Mouse (Mus musculus): ENCODE data around the gene 4933430I17Rik. TPM values are rescaled to one million over a fixed set of nuclear protein-coding genes. Genes with fewer than 3 reads are reported as not detected.
A peak's percentile ranks its signal among the peaks of the same experiment; 100 is the strongest.

Gene 4933430I17Rik
- polyA plus RNA-seq, 1 experiment from 2014 or later = 0.17 TPM

- ChIA-PET POLR2A (interaction anchor here (0.5 to 1.6 kb wide), 2 partner anchors 8 to 110 kb away, joined by 4 to 8 read pairs; partner anchors contain the start of genes Cdc26 and Prpf4), CTCF (interaction anchor here (0.6 to 1.3 kb wide), 4 partner anchors 10 to 209 kb away, joined by 3 to 4 read pairs (median 3); no protein-coding TSS in a partner anchor)
- no peaks in the 10 kb centered on the region for H3K27me3 ChIP-seq
- in situ Hi-C loops (cut with MboI; ENCODE audit: low pct_unique_long_range_greater_than_20kb) = no loop called here
- TF ChIP-seq CTCF (IDR thresholded peaks at IDR 0.05) = no peak
- no peak for DNase-seq (ENCODE audit: low read depth, low spot score)
- no peak for ATAC-seq
Measured at GRCm38 (mm10) chr4:62517538-62518415, 7.4 kb upstream of the 4933430I17Rik start.

- ATAC-seq = no peak
- TF ChIP-seq CTCF (IDR thresholded peaks at IDR 0.05) = no peak
- POLR2A ChIA-PET = interaction anchor here (1.6 kb wide), 1 partner anchor 111 kb away, joined by 4 read pairs; the partner anchor contains the start of genes Cdc26 and Prpf4
- no peak for DNase-seq (ENCODE audit: low read depth, low spot score)
- in situ Hi-C loops (cut with MboI; ENCODE audit: low pct_unique_long_range_greater_than_20kb) = no loop called here
- H3K27me3 ChIP-seq = no peaks in the 10 kb centered on the region
- CTCF ChIA-PET = interaction anchor here (0.6 to 1.3 kb wide), 4 partner anchors 17 to 208 kb away, joined by 3 to 6 read pairs (median 4); no protein-coding TSS in a partner anchor
Measured at GRCm38 (mm10) chr4:62518416-62519121, 6.6 kb upstream of the 4933430I17Rik start.

GRCm38 (mm10) chr4:62519122-62519848, 5.9 kb upstream of the 4933430I17Rik start:
- CTCF ChIA-PET = interaction anchor here (0.9 to 1.3 kb wide), 3 partner anchors 18 to 64 kb away, joined by 3 to 6 read pairs (median 3); no protein-coding TSS in a partner anchor
- ATAC-seq (peak; percentile 62), DNase-seq (ENCODE audit: low read depth, low spot score) (no peak)
- H3K27me3 ChIP-seq = no peaks in the 10 kb centered on the region
- in situ Hi-C loops (cut with MboI; ENCODE audit: low pct_unique_long_range_greater_than_20kb) = no loop called here
- POLR2A ChIA-PET = interaction anchor here (1.6 kb wide), 1 partner anchor 112 kb away, joined by 4 read pairs; the partner anchor contains the start of genes Cdc26 and Prpf4
- TF ChIP-seq CTCF (IDR thresholded peaks at IDR 0.05) = no peak

DNA sequence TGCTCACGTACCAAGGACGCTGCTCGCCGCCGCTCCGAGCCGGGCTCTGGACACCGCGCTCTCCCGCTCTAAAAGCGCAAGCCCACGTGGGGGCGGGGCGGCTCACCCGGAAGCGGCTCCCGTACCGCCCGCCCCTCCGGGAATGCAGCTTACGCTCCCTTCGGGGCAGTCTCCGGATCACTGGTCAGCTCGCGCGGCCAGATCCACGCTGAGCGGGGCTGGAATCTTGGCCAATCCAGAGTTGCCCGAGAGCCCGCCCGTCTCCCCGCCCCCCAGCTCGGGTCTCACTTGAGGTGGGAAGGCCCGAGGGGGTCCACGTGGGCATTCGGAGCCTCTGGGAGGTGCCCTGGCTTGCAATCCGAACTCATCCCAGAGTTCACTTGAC, 5.3 kb upstream of the 4933430I17Rik start, which contains the start of gene Alad:
TSS of gene Alad (minus strand) at position 70 of the 385 bp plus-strand sequence.
- ATAC-seq = peak; percentile 86
- ChIA-PET CTCF (interaction anchor here (1.3 kb wide), 1 partner anchor 65 kb away, joined by 6 read pairs; no protein-coding TSS in a partner anchor), POLR2A (no interaction called here)
- in situ Hi-C loops (cut with MboI; ENCODE audit: low pct_unique_long_range_greater_than_20kb) = loop anchor here (5.0 kb wide), 1 partner anchor 53 kb away; no protein-coding TSS in a partner anchor
- DNase-seq (ENCODE audit: low read depth, low spot score) = no peak
- TF ChIP-seq CTCF (IDR thresholded peaks at IDR 0.05) = no peak
- no peaks in the 10 kb centered on the region for H3K27me3 ChIP-seq

- POLR2A ChIA-PET = no interaction called here
- in situ Hi-C loops (cut with MboI; ENCODE audit: low pct_unique_long_range_greater_than_20kb) = loop anchor here (5.0 kb wide), 1 partner anchor 54 kb away; no protein-coding TSS in a partner anchor
- DNase-seq (ENCODE audit: low read depth, low spot score) = no peak
- no peak for ATAC-seq
- TF ChIP-seq CTCF (IDR thresholded peaks at IDR 0.05) = no peak
- CTCF ChIA-PET = no interaction called here
- H3K27me3 ChIP-seq = no peaks in the 10 kb centered on the region
Measured at GRCm38 (mm10) chr4:62520892-62521400, 4.2 kb upstream of the 4933430I17Rik start.

DNA sequence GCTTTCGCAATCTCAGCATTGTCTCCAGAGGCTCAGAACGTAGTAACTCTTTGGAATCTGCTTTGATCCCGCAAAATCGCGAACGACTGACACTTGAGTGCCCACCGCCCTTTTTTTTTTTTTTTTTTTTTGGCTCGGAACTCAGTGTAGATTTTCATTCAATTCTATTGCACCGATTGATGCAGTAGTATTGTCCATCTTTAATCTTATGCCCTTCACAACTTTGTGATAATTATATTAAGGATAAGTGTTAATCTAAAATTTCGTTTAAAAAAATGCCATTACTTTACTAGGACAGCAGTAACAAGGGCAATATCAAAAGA, 281 bp downstream of the 4933430I17Rik start:
- in situ Hi-C loops (cut with MboI; ENCODE audit: low pct_unique_long_range_greater_than_20kb) = no loop called here
- H3K27me3 ChIP-seq = no peaks in the 10 kb centered on the region
- ChIA-PET CTCF (no interaction called here), POLR2A (interaction anchor here (0.7 kb wide), 3 partner anchors 8 to 42 kb away, joined by 3 to 8 read pairs (median 3); no protein-coding TSS in a partner anchor)
- ATAC-seq = no peak
- no peak for TF ChIP-seq CTCF (IDR thresholded peaks at IDR 0.05)
- no peak for DNase-seq (ENCODE audit: low read depth, low spot score)

GRCm38 (mm10) chr4:62526256-62526655, 1.1 kb downstream of the 4933430I17Rik start:
- H3K27me3 ChIP-seq = no peaks in the 10 kb centered on the region
- DNase-seq (ENCODE audit: low read depth, low spot score) (no peak), ATAC-seq (no peak)
- ChIA-PET POLR2A (no interaction called here), CTCF (no interaction called here)
- in situ Hi-C loops (cut with MboI; ENCODE audit: low pct_unique_long_range_greater_than_20kb) = no loop called here
- TF ChIP-seq CTCF (IDR thresholded peaks at IDR 0.05) = no peak

- H3K27me3 ChIP-seq = no peaks in the 10 kb centered on the region
- DNase-seq (ENCODE audit: low read depth, low spot score) = no peak
- ChIA-PET POLR2A (no interaction called here), CTCF (no interaction called here)
- no peak for ATAC-seq
- TF ChIP-seq CTCF (IDR thresholded peaks at IDR 0.05) = no peak
- in situ Hi-C loops (cut with MboI; ENCODE audit: low pct_unique_long_range_greater_than_20kb) = no loop called here
Measured at GRCm38 (mm10) chr4:62527655-62528054, 2.5 kb downstream of the 4933430I17Rik start.

GRCm38 (mm10) chr4:62533729-62534128, 8.6 kb downstream of the 4933430I17Rik start:
- DNase-seq (ENCODE audit: low read depth, low spot score) = no peak
- no peak for ATAC-seq
- no peaks in the 10 kb centered on the region for H3K27me3 ChIP-seq
- in situ Hi-C loops (cut with MboI; ENCODE audit: low pct_unique_long_range_greater_than_20kb) = no loop called here
- CTCF ChIA-PET = interaction anchor here (1.2 kb wide), 1 partner anchor 67 kb away, joined by 3 read pairs; no protein-coding TSS in a partner anchor
- no peak for TF ChIP-seq CTCF (IDR thresholded peaks at IDR 0.05)
- POLR2A ChIA-PET = no interaction called here

DNA sequence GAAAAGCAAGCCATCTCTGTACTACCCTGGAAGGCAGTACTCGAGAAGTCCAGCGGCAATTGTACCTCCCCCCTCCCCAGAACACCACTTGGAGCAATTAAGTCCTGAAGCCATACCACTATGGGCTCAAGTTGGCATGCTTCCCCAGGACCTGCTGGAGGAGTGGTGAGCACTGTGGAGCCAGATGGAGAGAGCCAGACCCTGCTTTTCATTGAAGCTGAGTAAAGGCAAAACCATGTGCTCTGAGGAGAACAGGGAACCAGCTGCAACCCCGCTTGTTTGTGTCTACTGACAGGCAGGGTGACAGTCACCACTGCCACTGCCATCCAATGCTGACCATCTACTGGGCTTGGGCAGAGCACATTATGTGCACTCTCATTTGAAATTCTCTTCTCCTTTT, 16.6 kb downstream of the 4933430I17Rik start:
- DNase-seq (ENCODE audit: low read depth, low spot score) (no peak), ATAC-seq (no peak)
- H3K27me3 ChIP-seq = no peaks in the 10 kb centered on the region
- POLR2A ChIA-PET = no interaction called here
- TF ChIP-seq CTCF (IDR thresholded peaks at IDR 0.05) = no peak
- in situ Hi-C loops (cut with MboI; ENCODE audit: low pct_unique_long_range_greater_than_20kb) = no loop called here
- CTCF ChIA-PET = no interaction called here
